Mouse (Mus musculus): ENCODE measurements at regions not wholly inside any gene's neighbourhood (a gene's known extent, or its start where the extent isn't known, plus 50 kb on each side); places are given as distances from the start of the nearest gene placed in this dataset.

GRCm38 (mm10) chr6:107803056-107803455 is 261.8 kb upstream of the Setmar start:
- no peak for TF ChIP-seq CTCF (IDR thresholded peaks at IDR 0.05; ENCODE audit: low read depth)
- TF ChIP-seq EP300 (IDR thresholded peaks at IDR 0.05; ENCODE audit: low read depth) = no peak

Data from heart, postnatal 0 days (tissue).